Mouse (Mus musculus) gastrocnemius, postnatal 36 days (tissue): ENCODE results near the gene Shbg. TPM values are rescaled to one million over a fixed set of nuclear protein-coding genes. Genes with fewer than 3 reads are reported as not detected.

ENCODE experiments used
- DNase-seq, 2 experiments: peaks; one replicate each; pipeline ENCODE4 v3.0.0; 2022
- intact Hi-C: fragments of 180-260 bp; cut with DNase I; formaldehyde crosslinking; loops from one replicate; pipeline ENCODE4 v1.15.1; 2025
- microRNA-seq, 2 experiments: library from miRNA; unstranded; fragments of <30 nt; microRNA quantifications; one replicate each; pipeline ENCODE4 v1.2.0; 2021
- total RNA-seq, 2 experiments: library from RNA; stranded (reverse); gene quantifications; 2 replicates each; pipeline ENCODE4 v1.2.3; 2021

Gene Shbg
- total RNA-seq, 2 experiments from 2014 or later, result not detected

GRCm38 (mm10) chr11:69579128-69580017 lies 38.3 kb downstream of the Shbg start:
- DNase-seq, result peak; percentile 91 to 99
- intact Hi-C loops, result loop anchor here (1.0 kb wide), 1 partner anchor 34 kb away; no protein-coding TSS in a partner anchor

- DNase-seq, result no peak
- intact Hi-C loops, result no loop called here
Observed at GRCm38 (mm10) chr11:69578301-69578700, 39.4 kb downstream of the Shbg start.

- intact Hi-C loops, result no loop called here
Observed at GRCm38 (mm10) chr11:69576307-69576706, 41.4 kb downstream of the Shbg start.

GRCm38 (mm10) chr11:69575220-69575619 lies 42.5 kb downstream of the Shbg start:
- no peak for DNase-seq
- intact Hi-C loops, result loop anchor here (1.0 kb wide), 1 partner anchor 28 kb away; no protein-coding TSS in a partner anchor

More at GRCm38 (mm10) chr11:69576307-69576706, 41.4 kb downstream of the Shbg start:
- DNase-seq, result no peak

GRCm38 (mm10) chr11:69565131-69565530 lies 52.6 kb downstream of the Shbg start:
- DNase-seq, result no peak
- intact Hi-C loops, result no loop called here

Small RNA genes within 50 kb of the gene (microRNA-seq; reads per million reads assigned to microRNA genes)
- 1.4 to 3.0 reads per million in 2 experiments for gene Mir1934
- gene Mir467f, result 0 reads per million in 2 experiments

Other genes with a start within 250 kb of the Shbg start
- 10 to 100 TPM in 1 of 2 experiments, 1 to 10 TPM in 1; 7.6 to 11.2 TPM for gene Chd3, start 248.5 kb downstream of the Shbg start, total RNA-seq
- 10 to 100 TPM; 58.8 to 67.0 TPM for gene Naa38, start 222.4 kb downstream of the Shbg start, total RNA-seq
- gene Cyb5d1, start 222.3 kb downstream of the Shbg start, total RNA-seq, result 10 to 100 TPM; 24.6 to 26.2 TPM
- gene Tmem88, start 219.7 kb downstream of the Shbg start, total RNA-seq, result 1 to 10 TPM; 6.3 to 7.9 TPM
- gene Kdm6b, start 204.2 kb downstream of the Shbg start, total RNA-seq, result 10 to 100 TPM; 23.0 to 27.2 TPM
- under 1 TPM; 0.13 to 0.27 TPM for gene Dnah2, start 68.8 kb downstream of the Shbg start, total RNA-seq
- gene Efnb3, start 57.7 kb downstream of the Shbg start, total RNA-seq, result under 1 TPM; 0.23 to 0.62 TPM
- 1 to 10 TPM; 2.6 to 2.8 TPM for gene Wrap53, start 37.6 kb downstream of the Shbg start, total RNA-seq
- gene Trp53, start 37.5 kb downstream of the Shbg start, total RNA-seq, result 10 to 100 TPM; 10.7 to 15.8 TPM
- 100 to 1,000 TPM; 380 to 461 TPM for gene Atp1b2, start 12.0 kb downstream of the Shbg start, total RNA-seq
- gene Sat2, start 4.1 kb upstream of the Shbg start, total RNA-seq, result 1 to 10 TPM; 3.0 to 3.2 TPM
- gene Fxr2, start 15.1 kb upstream of the Shbg start, total RNA-seq, result 10 to 100 TPM; 77.7 to 91.9 TPM
- not detected for gene Sox15, start 37.4 kb upstream of the Shbg start, total RNA-seq
- gene Mpdu1, start 44.7 kb upstream of the Shbg start, total RNA-seq, result 1 to 10 TPM; 8.0 to 8.3 TPM
- 1 to 10 TPM; 2.6 to 3.2 TPM for gene Cd68, start 48.2 kb upstream of the Shbg start, total RNA-seq
- 100 to 1,000 TPM in 1 of 2 experiments, 10 to 100 TPM in 1; 74.1 to 103 TPM for gene Eif4a1, start 54.5 kb upstream of the Shbg start, total RNA-seq
- gene Senp3, start 64.2 kb upstream of the Shbg start, total RNA-seq, result 10 to 100 TPM; 22.7 TPM
- gene Tnfsf13, start 67.9 kb upstream of the Shbg start, total RNA-seq, result under 1 TPM; 0.39 to 0.92 TPM
- 10 to 100 TPM in 1 of 2 experiments, 1 to 10 TPM in 1; 8.6 to 10.4 TPM for gene Tnfsf12, start 77.9 kb upstream of the Shbg start, total RNA-seq
- gene Tnfsfm13, start 78.2 kb upstream of the Shbg start, total RNA-seq, result 1 to 10 TPM; 1.3 to 1.5 TPM
- gene Polr2a, start 140.7 kb upstream of the Shbg start, total RNA-seq, result 10 to 100 TPM; 28.7 to 29.2 TPM
- gene Slc35g3, start 144.1 kb upstream of the Shbg start, total RNA-seq, result not detected
- 10 to 100 TPM; 24.3 to 26.2 TPM for gene Zbtb4, start 148.0 kb upstream of the Shbg start, total RNA-seq
- gene Chrnb1, start 178.0 kb upstream of the Shbg start, total RNA-seq, result 10 to 100 TPM; 29.2 to 33.1 TPM
- gene Fgf11, start 184.0 kb upstream of the Shbg start, total RNA-seq, result 1 to 10 TPM; 4.6 to 4.8 TPM
- gene Tmem102, start 187.7 kb upstream of the Shbg start, total RNA-seq, result under 1 TPM; 0.12 to 0.20 TPM
- not detected for gene Gm39566, start 197.4 kb upstream of the Shbg start, total RNA-seq
- not detected for gene Spem2, start 200.6 kb upstream of the Shbg start, total RNA-seq
- gene Spem1, start 204.3 kb upstream of the Shbg start, total RNA-seq, result not detected
- gene Nlgn2, start 219.9 kb upstream of the Shbg start, total RNA-seq, result 1 to 10 TPM; 2.4 to 2.9 TPM
- gene Tmem256, start 220.6 kb upstream of the Shbg start, total RNA-seq, result 100 to 1,000 TPM; 104 to 140 TPM
- 10 to 100 TPM; 10.6 to 11.2 TPM for gene Plscr3, start 228.5 kb upstream of the Shbg start, total RNA-seq
- not detected for gene Tnk1, start 240.8 kb upstream of the Shbg start, total RNA-seq